Mouse (Mus musculus) ES-Bruce4 (cell line): Measurements from ENCODE around the gene Cpne9.

ENCODE experiments used
- CTCF ChIP-seq: IDR thresholded peaks from one replicate; pipeline ENCODE4 v1.8.1; 2011; ENCODE audit warnings: low read depth, low read length
- POLR2A ChIP-seq: IDR thresholded peaks from one replicate; pipeline ENCODE4 v1.8.1; 2011; ENCODE audit warnings: low read length; ENCODE audit not compliant: insufficient read depth

DNA sequence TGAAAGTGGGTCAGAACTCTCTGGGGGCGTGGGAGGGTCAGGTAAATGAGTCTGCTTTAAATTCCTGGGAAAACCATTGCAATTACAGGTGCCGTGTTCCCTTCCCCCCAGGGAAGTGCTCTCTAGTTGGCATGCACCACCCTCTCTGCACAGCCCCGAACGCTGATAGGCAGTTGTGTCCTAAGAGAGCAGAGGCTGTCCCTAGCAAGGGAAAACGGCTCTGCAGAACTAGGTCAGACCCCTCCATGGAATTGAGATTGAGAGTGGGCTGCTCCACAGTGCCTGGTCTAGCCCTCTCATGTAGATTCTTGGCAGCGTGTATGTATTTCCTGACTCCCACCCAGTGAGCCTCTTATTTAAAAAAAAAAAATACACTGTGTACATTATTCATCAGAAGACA is 18.6 kb upstream of the Cpne9 start:
- TF ChIP-seq CTCF (no peak), POLR2A (no peak)
